Mouse (Mus musculus) activated CD4-positive, CD25-positive, alpha-beta regulatory T cell (primary cell): Measurements from ENCODE around the gene Tas2r115. TPM values are rescaled to one million over a fixed set of nuclear protein-coding genes. Genes with fewer than 3 reads are reported as not detected.

Experiments used
- polyA plus RNA-seq, 2 experiments: library from polyadenylated mRNA; unstranded; fragments of 100-300 nt; shearing (Covaris generic); gene quantifications; one replicate each; pipeline ENCODE4 v1.2.1; 2017

Tas2r115 gene
- not detected for polyA plus RNA-seq

GRCm38 (mm10) chr6:132737935-132738334 lies at the start of gene Tas2r115:
Gene Tas2r115, minus strand, starts transcription at chr6:132738035.

GRCm38 (mm10) chr6:132778062-132778461 lies 40.2 kb upstream of the Tas2r115 start, which contains the start of gene Tas2r136:
Gene Tas2r136, minus strand, starts transcription at chr6:132778162.

GRCm38 (mm10) chr6:132761831-132762230 lies 24.0 kb upstream of the Tas2r115 start, which contains the start of gene Tas2r102:
Gene Tas2r102, plus strand, starts transcription at chr6:132762131.

GRCm38 (mm10) chr6:132754430-132754829 lies 16.6 kb upstream of the Tas2r115 start, which contains the start of gene Tas2r124:
Gene Tas2r124, plus strand, starts transcription at chr6:132754730.

GRCm38 (mm10) chr6:132711828-132712227 lies 26.0 kb downstream of the Tas2r115 start, which contains the start of gene Tas2r122:
Gene Tas2r122, minus strand, starts transcription at chr6:132711928.

GRCm38 (mm10) chr6:132700907-132701306 lies 36.9 kb downstream of the Tas2r115 start, which contains the start of gene Tas2r121:
Gene Tas2r121, minus strand, starts transcription at chr6:132701007.

Other genes with a start within 250 kb of the Tas2r115 start
- gene Prh1, start 168.2 kb downstream of the Tas2r115 start, polyA plus RNA-seq, result not detected
- not detected for gene Prp2, start 142.1 kb downstream of the Tas2r115 start, polyA plus RNA-seq
- not detected for gene A630073D07Rik, start 86.5 kb downstream of the Tas2r115 start, polyA plus RNA-seq
- not detected for gene Tas2r120, start 81.1 kb downstream of the Tas2r115 start, polyA plus RNA-seq
- gene Tas2r121, start 37.0 kb downstream of the Tas2r115 start, polyA plus RNA-seq, result not detected
- not detected for gene Tas2r122, start 26.1 kb downstream of the Tas2r115 start, polyA plus RNA-seq
- not detected for gene Tas2r124, start 16.7 kb upstream of the Tas2r115 start, polyA plus RNA-seq
- gene Tas2r102, start 24.1 kb upstream of the Tas2r115 start, polyA plus RNA-seq, result not detected
- gene Tas2r136, start 40.1 kb upstream of the Tas2r115 start, polyA plus RNA-seq, result not detected
- not detected for gene Tas2r117, start 64.8 kb upstream of the Tas2r115 start, polyA plus RNA-seq
- gene Tas2r123, start 109.1 kb upstream of the Tas2r115 start, polyA plus RNA-seq, result not detected
- gene Tas2r116, start 117.4 kb upstream of the Tas2r115 start, polyA plus RNA-seq, result not detected
- gene Tas2r110, start 130.0 kb upstream of the Tas2r115 start, polyA plus RNA-seq, result not detected
- not detected for gene Tas2r113, start 155.0 kb upstream of the Tas2r115 start, polyA plus RNA-seq
- not detected for gene Tas2r125, start 171.6 kb upstream of the Tas2r115 start, polyA plus RNA-seq
- under 1 TPM in 1 of 2 experiments, not detected in 1; 0.31 TPM for gene Tas2r129, start 213.1 kb upstream of the Tas2r115 start, polyA plus RNA-seq
- not detected for gene Tas2r131, start 219.9 kb upstream of the Tas2r115 start, polyA plus RNA-seq
- gene Tas2r109, start 242.9 kb upstream of the Tas2r115 start, polyA plus RNA-seq, result not detected